Mouse (Mus musculus): ENCODE results near the gene Ppp1r16b.

Gene Ppp1r16b

GRCm38 (mm10) chr2:158690116-158690515 is 24.9 kb downstream of the Ppp1r16b start:
- DNase-seq (ENCODE audit: low spot score), result no peak

- no peak for DNase-seq (ENCODE audit: low spot score)
Measured at GRCm38 (mm10) chr2:158692191-158692590, 27.0 kb downstream of the Ppp1r16b start.

GRCm38 (mm10) chr2:158695811-158696210 is 30.6 kb downstream of the Ppp1r16b start:
- no peak for DNase-seq (ENCODE audit: low spot score)

GRCm38 (mm10) chr2:158696451-158696850 is 31.3 kb downstream of the Ppp1r16b start:
- no peak for DNase-seq (ENCODE audit: low spot score)

DNA sequence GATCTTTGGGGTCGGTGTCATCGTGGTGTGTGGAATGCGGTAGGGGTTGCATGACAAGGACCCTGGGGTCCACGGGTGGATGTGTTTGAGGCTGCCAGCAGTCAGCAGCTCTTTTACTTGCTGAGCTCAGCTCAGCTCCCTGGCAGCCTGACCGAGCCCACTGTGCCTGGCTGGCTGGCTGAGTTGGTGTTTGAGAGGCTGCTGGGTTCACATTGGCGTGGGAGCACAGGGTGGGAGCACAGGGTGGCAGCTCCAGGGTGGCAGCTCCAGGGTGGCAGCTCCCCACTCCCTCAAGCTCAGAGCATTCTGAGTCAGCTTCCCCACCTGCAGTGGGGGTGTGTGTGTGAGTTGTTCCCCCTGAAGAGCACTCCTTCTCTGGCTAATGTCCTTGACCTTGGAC is 34.7 kb downstream of the Ppp1r16b start:
- DNase-seq (ENCODE audit: low spot score), result no peak

DNA sequence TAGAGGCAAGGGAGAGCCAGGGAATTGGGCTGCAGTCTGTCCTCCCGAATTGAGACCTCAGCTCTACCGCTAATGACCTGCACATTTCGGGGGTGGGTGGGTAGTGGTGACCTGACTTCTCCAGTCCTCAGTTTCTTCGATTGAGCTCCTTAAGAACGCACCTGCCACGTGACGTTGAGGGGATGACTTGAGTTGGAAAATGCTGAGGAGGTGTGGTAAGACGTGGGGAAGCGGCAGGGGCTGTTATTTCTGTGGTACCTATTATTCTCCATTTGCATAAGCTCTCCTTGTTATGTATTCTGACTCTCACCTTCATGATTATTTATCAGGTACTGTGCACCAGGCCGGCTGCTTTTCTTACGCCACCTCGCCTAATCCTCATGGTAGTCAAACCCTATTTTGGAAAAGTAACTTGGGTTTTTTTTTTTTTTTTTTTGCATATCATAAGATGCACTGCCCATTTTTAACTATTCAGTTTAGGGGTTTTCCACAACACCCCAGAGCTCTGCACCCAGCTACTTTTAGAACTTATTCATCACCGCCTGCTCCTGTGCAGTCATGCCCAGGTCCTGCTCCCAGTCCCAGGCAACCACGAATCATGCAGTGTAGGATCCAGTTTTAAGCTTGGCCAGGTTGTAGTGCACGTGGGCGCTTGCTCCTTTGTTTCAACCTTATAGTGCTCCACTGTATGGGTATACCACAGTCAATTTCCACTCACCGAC is 35.5 kb downstream of the Ppp1r16b start:
- DNase-seq (ENCODE audit: low spot score), result no peak

GRCm38 (mm10) chr2:158701505-158701904 is 36.3 kb downstream of the Ppp1r16b start:
- DNase-seq (ENCODE audit: low spot score), result no peak

DNA sequence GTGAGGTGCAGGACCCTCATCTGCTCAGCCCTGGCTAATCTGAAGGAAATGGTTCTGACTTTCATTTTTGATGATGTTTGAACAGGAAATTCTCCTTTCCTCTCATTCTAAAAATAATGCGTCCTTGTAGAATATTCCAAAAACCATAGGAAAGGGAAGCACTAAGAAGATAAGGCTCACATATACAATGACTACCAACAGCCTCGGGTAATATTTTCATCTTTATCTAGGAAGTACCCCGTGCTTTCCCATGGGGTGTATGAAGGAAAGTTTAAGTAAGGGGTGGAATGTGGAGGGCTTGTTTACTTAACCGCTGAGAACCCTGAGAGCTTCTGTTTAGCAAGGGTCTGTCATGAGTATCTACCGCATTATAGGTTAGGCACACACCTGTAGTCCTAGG is 37.0 kb downstream of the Ppp1r16b start:
- no peak for DNase-seq (ENCODE audit: low spot score)

GRCm38 (mm10) chr2:158704720-158705119 is 39.5 kb downstream of the Ppp1r16b start:
- no peak for DNase-seq (ENCODE audit: low spot score)

GRCm38 (mm10) chr2:158705529-158705928 is 40.3 kb downstream of the Ppp1r16b start:
- DNase-seq (ENCODE audit: low spot score), result no peak

DNA sequence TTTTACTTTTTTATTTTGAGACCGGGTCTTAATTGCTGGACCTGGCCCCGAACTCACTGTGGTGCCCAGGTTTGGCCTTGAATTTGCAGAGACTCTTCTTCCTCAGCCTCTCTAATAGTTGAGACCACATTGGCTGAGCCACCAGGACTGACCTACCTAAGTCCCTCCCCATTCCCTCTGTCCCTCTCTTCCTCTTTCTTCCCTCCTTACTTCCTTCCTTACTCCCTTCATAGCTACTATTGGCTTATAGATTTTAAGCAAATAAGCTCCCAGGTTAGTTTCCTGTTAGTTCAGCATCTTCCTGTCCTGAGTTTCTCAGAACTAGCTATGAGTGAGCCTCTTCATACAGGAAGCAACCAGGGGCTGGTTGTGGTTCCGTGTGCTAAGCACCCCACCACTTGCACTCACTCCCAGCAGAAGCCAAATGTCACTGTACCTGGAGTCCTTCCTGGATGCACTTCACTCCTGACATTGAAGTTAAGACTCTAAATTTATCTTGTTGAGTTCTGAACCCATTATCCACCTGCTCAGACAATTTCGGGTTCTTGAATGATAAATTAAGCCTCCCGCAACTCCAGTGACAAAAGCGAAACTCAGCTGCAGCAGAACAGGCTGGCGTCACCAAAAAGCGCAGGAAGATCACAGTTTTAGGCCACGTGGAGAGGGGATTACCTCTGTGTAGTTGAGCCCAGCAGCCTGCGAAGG is 41.7 kb downstream of the Ppp1r16b start:
- no peak for DNase-seq (ENCODE audit: low spot score)

GRCm38 (mm10) chr2:158708121-158708520 is 42.9 kb downstream of the Ppp1r16b start:
- DNase-seq (ENCODE audit: low spot score), result no peak

GRCm38 (mm10) chr2:158711929-158712751 is 46.9 kb downstream of the Ppp1r16b start:
- peak; percentile 53 for DNase-seq (ENCODE audit: low spot score)

- no peak for DNase-seq (ENCODE audit: low spot score)
Measured at GRCm38 (mm10) chr2:158714826-158715225, 49.6 kb downstream of the Ppp1r16b start.

DNA sequence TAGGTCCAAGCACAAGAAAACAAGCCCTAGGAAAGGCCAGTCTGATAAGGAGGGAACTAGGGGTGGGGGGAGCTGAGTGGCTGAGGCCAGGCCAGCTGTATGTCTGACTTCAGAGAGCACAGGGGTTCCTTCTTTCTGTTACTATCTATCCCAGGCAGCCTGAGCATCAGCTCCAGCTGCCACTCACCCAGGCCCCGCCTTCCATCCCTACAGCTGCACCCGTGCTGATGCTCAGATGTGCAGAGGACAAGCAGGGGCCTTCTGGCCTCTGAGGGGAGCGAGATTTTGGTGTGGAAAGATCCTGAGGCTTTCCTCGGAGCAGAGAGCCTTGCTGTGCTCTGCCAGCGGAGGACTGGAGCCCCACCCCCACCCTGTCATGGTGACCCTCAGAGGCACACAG is 50.9 kb downstream of the Ppp1r16b start:
- no peak for DNase-seq (ENCODE audit: low spot score)

DNA sequence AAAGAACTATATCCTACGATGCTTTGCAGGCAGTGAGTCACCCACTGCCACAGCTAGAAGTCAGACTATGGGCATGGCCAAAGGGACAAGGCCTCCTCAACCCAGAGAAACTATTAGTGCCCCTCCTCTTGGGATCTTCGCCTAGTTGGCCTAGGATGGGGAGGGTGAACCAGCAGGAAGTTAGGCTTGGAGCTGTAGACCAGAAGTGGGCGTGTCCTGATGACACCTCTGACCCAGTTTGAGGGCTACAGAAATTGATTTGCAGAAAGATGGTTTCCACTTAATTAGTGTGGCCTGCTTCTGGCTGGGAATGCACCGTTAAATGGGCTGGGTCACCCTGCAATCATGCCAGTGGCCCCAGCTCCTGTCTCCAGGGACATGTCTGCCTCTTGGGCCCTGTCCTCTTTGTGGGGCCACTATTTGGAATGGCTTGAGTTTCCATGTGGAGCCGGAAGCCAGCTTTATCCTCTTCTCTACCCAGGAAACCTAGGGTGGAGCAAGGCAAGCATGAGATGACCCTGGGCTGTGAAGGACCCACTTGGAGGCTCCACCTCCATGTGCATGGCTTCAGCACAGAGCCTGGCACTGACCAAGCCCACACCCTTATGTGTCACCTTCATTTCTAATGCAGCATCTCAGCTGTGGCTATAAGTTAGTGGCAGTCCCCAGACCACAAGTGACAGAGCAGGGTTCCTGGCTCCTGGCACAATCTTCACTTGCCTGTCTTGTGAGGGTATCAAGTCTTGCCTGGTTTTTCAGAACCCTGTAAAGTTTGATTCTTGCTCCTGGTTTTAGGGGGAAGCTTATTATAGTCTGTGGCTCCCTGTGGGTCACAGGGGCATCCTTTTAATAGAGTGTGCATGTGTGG is 52.6 kb downstream of the Ppp1r16b start:
- DNase-seq (ENCODE audit: low spot score), result no peak

DNA sequence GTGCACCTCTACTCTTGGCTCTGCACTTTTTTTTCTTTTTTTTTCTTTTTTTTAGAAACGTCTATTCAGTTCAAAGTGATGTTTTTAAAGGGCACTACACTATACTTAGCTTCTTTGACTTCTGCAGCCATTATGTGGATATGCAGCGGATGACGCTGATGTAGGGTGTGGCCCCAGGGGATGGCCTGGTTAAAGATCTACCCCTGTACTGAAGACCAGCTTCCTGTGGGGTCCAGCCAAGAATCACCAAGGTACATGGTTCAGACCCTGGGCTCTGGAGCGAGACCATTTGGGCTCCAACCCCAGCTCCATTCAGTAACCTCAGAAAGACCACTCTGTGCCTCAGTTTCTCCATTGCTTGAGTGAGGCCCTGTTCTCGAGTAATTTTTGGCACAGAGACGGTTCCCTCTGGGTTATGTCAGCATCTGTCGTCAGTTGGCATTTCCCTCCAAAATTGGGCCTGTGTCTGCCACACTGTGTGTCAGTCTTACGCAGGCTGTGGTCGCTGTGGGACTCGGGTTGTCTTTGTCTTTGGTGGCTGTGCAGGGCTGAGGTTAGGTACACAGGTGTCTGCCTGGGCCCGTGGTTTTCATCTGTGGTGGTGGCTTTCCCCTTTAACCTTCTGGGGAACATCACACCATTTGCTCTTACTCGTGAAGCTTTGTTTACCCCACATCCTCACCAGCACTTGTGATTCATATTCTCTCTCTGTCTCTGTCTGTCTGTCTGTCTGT is 53.8 kb downstream of the Ppp1r16b start:
- DNase-seq (ENCODE audit: low spot score), result no peak

DNA sequence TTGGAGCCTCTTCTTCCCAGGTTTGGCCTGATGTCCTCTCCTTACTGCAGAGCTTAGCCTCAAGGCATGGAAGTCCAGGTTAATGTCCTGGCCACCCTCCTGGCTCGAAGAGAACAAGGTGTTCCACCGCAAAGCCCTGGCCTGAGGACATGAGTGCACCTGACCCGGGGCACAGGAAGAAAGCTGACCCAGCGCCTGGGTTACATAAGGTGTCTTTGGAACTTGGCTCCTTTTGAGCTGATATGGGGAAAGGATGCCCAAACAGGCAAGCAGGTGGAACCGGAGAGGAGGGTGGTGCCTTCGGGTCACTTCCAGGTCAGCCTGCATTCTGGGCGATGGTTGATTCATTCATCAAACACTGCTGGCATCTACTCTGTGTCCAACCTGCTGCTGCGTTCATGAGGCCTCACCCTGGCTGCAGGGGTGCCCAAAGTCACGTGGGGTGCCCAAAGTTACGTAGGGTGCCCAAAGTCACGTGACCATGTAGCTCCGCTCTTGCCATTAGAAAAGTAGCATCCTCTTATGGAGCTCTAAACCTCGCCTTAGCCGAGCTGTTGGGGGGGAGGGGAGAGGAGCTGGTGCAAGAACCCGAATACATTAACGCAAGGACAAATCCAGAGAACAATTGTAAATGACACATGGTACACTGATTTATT is 55.6 kb downstream of the Ppp1r16b start:
- no peak for DNase-seq (ENCODE audit: low spot score)

GRCm38 (mm10) chr2:158721481-158721880 is 56.3 kb downstream of the Ppp1r16b start:
- no peak for DNase-seq (ENCODE audit: low spot score)

DNA sequence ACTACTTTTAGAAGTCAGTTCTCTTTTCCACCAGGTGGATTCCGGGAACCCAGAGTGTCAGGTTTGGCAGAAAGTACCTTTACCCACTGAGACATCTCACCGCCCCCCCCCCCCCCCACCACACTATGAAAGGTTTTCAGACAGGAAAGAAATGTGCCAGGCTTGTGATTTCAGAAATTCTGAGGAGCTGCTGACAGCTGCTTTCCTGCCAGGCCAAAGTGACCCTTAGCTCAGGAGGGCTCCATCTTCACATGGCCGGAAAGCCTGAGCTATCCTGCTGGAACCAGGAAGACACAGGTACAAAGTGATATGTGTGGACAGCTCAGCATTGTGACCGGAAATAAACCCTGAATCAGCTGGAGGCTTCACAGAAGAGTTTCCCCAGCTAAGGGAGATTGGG is 56.9 kb downstream of the Ppp1r16b start:
- no peak for DNase-seq (ENCODE audit: low spot score)
